Mouse (Mus musculus): ENCODE measurements at regions not wholly inside any gene's neighbourhood (a gene's known extent, or its start where the extent isn't known, plus 50 kb on each side); places are given as distances from the start of the nearest gene placed in this dataset.

DNA sequence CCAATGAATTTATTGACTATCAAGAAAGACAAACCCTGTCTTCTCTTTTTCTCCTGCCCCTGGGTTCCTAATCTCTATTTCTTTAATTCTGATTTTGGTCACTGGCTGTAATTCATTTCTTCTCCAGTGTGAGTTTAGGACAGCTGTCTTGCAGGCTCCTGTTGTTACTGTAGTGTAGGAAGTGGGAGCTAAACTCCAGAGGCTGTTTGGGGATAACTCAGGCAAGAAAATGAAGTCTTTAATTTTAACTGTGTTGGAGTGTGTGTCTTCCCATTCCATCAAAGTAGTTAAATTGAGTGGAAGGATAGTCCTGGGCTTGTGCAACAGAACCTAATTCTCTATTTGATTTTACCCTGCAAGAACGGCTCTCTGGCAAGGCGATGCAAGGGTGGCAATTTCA, 381.0 kb downstream of the Igsf11 start:
- intact Hi-C loops (cut with DNase I), result no loop called here

DNA sequence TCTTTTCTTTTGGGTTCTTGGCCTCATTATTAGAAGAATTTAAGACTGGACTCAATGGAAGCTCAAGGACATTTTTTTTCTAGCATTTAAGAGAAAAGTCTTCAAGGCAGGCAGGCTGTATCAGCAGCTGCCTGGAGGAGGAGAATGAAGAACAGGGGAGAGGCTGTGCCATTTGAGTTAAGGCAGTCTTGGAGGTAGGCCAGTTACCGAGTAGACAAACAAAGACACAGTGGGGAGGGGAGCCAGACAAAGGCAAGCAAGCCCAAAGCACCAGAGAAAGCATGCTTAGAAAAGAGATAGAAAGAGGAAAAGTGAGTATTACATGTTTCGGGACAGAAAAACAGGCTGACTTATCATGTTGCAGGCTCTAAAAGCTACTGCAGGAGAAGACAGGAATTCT, 392.0 kb downstream of the Igsf11 start:
- intact Hi-C loops (cut with DNase I), result no loop called here

DNA sequence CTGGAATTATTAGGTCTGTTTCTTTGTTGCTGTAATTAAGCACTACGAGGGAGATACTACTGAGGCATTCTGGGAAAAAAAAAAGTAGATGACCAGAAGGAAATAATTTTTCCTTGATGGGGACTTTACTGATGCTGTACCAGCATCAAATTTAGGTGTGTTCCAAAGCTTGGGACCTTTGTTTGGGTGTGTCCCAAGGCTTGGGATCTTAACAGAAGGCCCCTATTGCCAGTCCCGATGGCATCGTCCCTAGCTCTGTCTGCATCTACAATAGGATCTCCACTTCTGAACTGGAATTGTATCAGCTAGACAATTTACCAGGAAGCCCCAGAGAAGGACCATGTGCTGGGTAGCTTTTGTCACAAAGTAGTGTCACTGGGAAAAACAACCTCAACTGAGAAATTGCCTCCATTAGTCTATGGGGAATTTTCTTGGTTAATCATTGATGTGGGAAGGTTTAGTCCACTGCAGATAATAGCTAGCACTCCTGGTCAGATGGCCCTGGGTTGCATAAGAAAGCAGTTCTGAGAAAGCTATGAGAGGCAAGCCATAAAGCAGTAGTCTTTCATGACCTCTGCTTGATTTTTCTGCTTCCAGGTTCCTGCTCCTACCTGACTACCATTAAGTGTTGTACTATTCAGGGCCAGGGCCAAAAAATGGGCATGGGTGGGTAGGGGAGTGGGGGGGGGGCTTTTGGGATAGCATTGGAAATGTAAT, 392.7 kb downstream of the Igsf11 start:
- intact Hi-C loops (cut with DNase I), result no loop called here

DNA sequence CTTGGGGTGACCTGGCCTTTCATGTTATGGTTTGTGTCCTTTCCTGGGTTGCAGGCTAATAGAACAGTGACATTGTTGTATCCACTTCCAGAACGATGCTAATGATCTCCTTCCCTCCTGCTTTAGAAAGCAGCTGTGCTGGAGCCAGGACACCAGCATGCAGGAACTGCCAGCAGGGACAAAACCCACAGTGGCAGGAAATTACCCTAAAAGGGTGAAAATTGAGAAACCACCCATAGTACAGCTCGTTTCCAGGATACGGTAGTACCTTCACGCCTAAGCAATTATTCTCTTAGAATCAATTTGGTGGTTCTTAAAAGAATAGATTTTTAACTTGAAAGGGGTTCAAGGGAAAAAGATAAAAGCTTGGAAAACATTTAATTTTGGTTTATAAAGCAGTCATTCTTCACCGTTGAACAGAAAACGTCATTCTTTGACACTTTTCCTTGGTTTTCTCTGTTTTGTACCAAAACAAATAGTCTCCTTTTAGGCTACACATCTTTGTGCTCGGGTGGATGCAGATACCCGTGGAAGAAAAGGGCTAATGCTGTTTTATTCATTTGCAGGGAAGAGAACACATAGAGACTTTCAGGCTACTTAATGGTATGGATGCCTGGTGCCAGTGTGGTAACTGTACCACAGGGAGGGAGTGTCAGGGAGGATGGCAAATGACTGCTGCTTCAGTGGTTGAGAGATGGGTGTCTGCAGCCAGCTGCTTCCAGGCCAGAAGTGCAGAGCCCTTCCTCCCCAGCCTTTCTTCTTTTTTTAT, 394.5 kb downstream of the Igsf11 start:
- intact Hi-C loops (cut with DNase I), result no loop called here

DNA sequence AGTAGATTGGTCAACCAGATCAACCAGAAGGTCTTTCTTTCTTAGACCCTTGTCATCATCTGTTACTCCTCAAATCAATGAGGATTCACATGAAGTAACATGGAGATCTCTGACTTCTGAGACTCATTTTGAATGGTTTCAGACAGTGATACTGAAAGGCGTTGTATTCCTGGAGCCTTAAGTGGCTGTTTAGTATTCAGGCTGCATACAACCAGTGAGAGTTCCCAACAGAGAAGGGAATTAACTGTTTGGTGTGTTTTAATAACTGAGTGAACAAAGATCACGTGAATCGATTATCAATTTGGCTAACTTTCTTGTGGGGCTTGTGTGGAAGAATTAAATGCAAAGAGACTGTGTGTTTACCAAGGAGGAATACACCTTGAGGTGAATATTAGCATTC, 406.4 kb downstream of the Igsf11 start:
- intact Hi-C loops (cut with DNase I), result no loop called here

DNA sequence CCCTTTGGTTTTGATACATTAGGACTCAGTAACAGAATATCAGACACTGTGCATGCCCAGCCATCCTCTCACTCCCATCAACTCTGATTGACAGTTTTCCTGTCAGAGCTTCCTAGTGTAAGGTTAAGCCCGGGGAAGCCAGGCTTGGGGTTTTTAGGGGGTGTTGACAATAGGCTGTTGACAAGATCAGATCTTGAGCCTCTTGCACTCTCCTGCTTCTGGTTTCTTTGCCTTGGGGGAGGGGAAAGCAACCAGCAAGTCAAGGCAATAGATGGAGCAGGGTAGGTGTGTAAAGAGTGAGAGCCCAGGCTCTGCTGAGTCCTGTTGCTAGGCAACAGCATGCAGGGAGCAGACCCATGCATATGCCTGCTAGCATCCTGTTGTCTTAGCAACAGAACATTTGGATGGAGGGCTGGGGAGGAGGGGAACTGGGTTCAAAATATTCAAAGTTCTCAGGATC, 410.5 kb downstream of the Igsf11 start:
- intact Hi-C loops (cut with DNase I), result no loop called here

DNA sequence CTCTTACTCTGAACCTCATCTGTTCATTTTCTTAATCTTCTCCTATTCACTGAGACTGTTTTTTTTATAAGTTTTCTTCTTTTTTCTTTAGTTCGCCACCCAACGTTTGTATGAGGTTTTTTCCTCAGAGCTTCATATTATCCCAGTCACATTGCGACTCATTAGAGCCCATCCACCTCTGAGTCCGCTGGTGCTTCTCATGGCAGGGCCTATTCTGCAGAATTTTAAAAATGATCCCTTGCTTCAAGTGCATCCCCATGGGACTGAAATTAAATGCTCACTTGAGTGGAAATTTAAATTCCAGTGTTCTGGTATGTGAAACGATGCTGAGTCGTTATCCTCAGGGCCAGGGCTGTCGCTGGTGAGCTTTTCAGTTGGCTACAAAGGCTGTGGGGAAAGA, 410.9 kb downstream of the Igsf11 start:
- intact Hi-C loops (cut with DNase I), result no loop called here

DNA sequence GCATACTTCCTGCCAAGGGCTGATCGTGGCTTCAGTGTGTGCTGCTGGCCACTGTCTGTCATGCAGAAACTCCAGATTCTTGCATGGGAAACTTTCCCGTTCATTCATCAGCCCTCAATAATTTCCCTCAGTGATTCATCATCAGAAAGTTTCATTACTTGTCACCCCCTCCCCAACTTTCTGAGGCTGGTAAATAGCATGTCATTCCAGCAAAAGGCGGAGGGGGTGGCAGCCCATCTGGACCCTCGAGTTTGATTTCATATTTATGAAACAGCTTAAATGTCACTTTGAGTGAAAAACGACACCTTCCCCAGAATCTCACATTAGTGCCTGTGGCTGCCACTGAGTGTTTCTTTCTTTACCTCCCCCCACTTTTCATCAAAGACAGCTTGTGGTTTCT, 415.5 kb downstream of the Igsf11 start:
- intact Hi-C loops (cut with DNase I), result no loop called here

- intact Hi-C loops (cut with DNase I), result no loop called here
Measured at GRCm38 (mm10) chr16:39316752-39317594, 424.5 kb downstream of the Igsf11 start.

- intact Hi-C loops (cut with DNase I), result no loop called here
Measured at GRCm38 (mm10) chr16:39325627-39326026, 433.2 kb downstream of the Igsf11 start.

GRCm38 (mm10) chr16:39363657-39364056, 471.2 kb downstream of the Igsf11 start:
- intact Hi-C loops (cut with DNase I), result no loop called here

- intact Hi-C loops (cut with DNase I), result no loop called here
Measured at GRCm38 (mm10) chr16:39368276-39368675, 475.8 kb downstream of the Igsf11 start.

DNA sequence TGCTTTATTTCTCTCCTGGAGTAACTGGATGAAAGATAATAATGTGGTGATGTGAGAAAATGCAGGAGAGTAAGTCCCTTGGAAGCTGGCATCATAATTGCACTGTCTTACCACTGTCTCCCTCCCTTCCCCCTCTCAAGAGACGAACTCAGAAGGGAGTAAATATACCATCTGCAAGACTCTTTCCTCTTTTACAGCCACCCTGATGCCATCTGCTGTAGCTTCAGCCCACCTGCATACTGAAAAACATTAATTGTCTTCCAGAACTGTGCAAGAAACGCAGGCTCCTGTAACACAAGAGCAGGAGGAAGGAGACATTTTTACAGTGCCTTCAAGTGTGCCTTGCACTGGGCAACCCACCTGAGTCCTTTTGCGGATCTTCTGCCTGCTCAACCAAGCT, 482.1 kb downstream of the Igsf11 start:
- intact Hi-C loops (cut with DNase I), result no loop called here

DNA sequence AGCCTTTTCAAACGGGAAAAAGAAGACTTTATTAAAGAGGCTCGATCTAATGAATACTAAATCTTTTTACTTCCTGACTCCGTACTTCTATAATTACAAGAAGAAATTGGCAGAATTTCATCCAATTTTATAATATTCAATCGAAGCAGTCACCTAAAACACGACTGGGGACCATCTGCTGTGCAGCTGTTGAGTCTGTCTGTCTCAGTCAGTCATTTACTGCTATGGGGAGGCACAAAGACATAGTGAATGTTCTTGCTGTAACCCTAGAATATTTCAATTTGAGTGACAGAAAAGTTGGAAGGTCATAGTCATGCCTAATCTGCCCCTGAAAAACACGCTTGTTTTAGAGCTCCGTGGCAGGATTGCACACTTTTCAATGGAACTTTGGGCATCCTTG, 487.5 kb downstream of the Igsf11 start:
- intact Hi-C loops (cut with DNase I), result no loop called here

DNA sequence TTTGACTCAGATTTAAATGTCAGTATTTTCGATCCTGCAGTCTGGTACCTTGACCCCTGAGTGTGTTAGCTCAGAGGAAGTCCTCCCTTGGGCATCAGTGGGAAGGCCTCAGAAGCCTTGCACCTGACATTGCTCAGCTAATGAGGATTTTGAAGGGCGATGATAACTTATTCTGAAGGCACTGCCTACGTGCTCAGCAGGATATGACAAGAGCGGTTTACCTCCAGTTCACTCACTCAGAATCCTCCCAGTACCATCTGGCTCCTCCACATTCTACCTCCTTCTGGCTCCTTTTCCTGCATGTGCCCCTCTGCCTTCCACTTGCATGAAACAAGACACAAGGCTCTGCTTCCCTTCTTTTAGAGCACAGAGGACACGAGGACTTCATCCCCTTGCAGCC, 497.5 kb downstream of the Igsf11 start:
- intact Hi-C loops (cut with DNase I), result no loop called here

DNA sequence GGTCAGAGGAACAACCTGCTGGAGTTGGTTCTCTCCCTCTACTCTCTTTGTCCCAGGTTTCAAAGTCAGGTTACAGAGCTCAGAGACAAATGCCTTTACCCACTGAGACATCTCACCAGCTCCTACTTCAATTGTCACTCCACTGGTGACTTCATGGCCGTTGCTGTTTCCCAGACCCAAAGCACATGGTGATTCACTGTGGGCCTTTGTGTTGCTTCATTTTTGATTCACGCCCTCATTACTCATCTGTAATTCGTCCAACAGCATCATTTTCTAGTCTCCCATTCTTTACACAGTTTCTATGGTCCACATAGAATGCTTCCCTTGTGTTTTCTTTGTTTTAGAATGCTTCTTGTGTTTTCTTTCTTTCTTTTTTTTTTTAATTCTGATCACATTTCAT, 498.2 kb downstream of the Igsf11 start:
- intact Hi-C loops (cut with DNase I), result no loop called here

- intact Hi-C loops (cut with DNase I), result no loop called here
Measured at GRCm38 (mm10) chr16:39402101-39402749, 509.8 kb downstream of the Igsf11 start.

DNA sequence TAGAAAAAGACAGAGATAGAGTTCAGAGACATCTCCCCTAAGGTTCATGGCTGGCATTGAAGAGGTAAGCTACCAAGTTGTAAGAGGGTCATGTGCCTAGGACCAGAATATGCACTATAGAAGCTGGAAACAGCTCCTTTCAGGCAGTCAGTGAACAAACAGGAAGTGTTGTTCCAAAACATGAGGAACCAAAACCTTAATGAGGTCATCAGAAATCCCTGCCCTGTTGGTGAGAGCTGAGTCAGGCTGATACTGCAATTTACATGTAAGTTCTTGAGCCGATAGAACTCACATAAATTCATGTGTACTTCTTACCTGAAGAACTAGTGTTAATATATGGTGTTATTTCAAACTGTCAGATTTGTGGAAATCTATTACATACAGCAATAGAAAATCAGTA, 539.1 kb downstream of the Igsf11 start:
- intact Hi-C loops (cut with DNase I), result no loop called here

- intact Hi-C loops (cut with DNase I), result no loop called here
Measured at GRCm38 (mm10) chr16:39445740-39446139, 538.4 kb upstream of the Lsamp start.

- intact Hi-C loops (cut with DNase I), result no loop called here
Measured at GRCm38 (mm10) chr16:39453400-39454138, 530.6 kb upstream of the Lsamp start.

All from adrenal gland (tissue).